Mouse (Mus musculus) lung, postnatal 0 days (tissue): ENCODE data around the gene Olfr763. TPM values are rescaled to one million over a fixed set of nuclear protein-coding genes. Genes with fewer than 3 reads are reported as not detected.

Experiments
- ATAC-seq: fragments of 200-750 bp; cut with Nextera tagmentation; 2 replicates; pipeline ENCODE4 v1.8.0; 2017; ENCODE audit warnings: moderate library complexity
- DNase-seq: peaks from one replicate; pipeline ENCODE4 v3.0.0-alpha.2; 2016; ENCODE audit warnings: low spot score
- H3K27ac ChIP-seq: fragments of 300-500 bp; sonication (generic); 2 replicates; pipeline ENCODE4 v1.5.1; 2014; ENCODE audit warnings: antibody characterized with exemption, mild to moderate bottlenecking, low read length, mixed read lengths
- H3K27me3 ChIP-seq: fragments of 300-500 bp; sonication (generic); replicated peaks from 2 replicates; pipeline ENCODE4 v1.6.1; 2014; ENCODE audit warnings: low read length, mixed read lengths; ENCODE audit not compliant: insufficient read depth
- H3K36me3 ChIP-seq: fragments of 300-500 bp; sonication (generic); 2 replicates; pipeline ENCODE4 v1.6.1; 2014; ENCODE audit warnings: low read length, mixed read lengths; ENCODE audit not compliant: insufficient read depth
- H3K4me1 ChIP-seq: fragments of 300-500 bp; sonication (generic); 2 replicates; pipeline ENCODE4 v1.6.1; 2014; ENCODE audit warnings: antibody characterized with exemption, low read depth, low read length, mixed read lengths; ENCODE audit not compliant: insufficient read depth
- H3K4me2 ChIP-seq: fragments of 300-500 bp; sonication (generic); replicated peaks from 2 replicates; pipeline ENCODE4 v1.6.1; 2014; ENCODE audit warnings: low read depth, mild to moderate bottlenecking, low read length, moderate library complexity, mixed read lengths
- H3K4me3 ChIP-seq: fragments of 300-500 bp; sonication (generic); 2 replicates; pipeline ENCODE4 v1.5.1; 2014; ENCODE audit warnings: low read depth, low read length
- H3K9ac ChIP-seq: fragments of 300-500 bp; sonication (generic); replicated peaks from 2 replicates; pipeline ENCODE4 v1.6.1; 2014; ENCODE audit warnings: low read depth, mild to moderate bottlenecking
- H3K9me3 ChIP-seq: fragments of 300-500 bp; sonication (generic); 2 replicates; pipeline ENCODE4 v1.6.1; 2016; ENCODE audit warnings: low read length, mixed read lengths
- CTCF ChIP-seq: IDR thresholded peaks from 2 replicates; pipeline ENCODE4 v1.5.1; 2016; ENCODE audit warnings: antibody characterized with exemption, mild to moderate bottlenecking
- EP300 ChIP-seq: IDR thresholded peaks from 2 replicates; pipeline ENCODE4 v1.6.1; 2016; ENCODE audit warnings: antibody characterized with exemption, mild to moderate bottlenecking, control low read depth
- WGBS: fragments of 180-500 bp; shearing (Covaris S2); extraction: QIAGEN DNeasy Blood & Tissue Kit; methylation state at CpG from one replicate; pipeline ENCODE4 v1.1.7; 2014; 5-methylcytosine and 5-hydroxymethylcytosine counted together
- polyA plus RNA-seq: library from polyadenylated mRNA; unstranded; fragments of >200 nt; fragmentation: Nextera tagmentation; extraction: Ambion mirVana; gene quantifications from 2 replicates; pipeline ENCODE4 v1.2.1, GENCODE M21; 2015

Olfr763 gene
- polyA plus RNA-seq, result not detected in 2 replicates

GRCm38 (mm10) chr10:129010288-129010841 is at the start of gene Olfr763:
TSS of gene Olfr763 (plus strand) at chr10:129010791.
- no peak for TF ChIP-seq EP300
- TF ChIP-seq CTCF, result no peak

DNA sequence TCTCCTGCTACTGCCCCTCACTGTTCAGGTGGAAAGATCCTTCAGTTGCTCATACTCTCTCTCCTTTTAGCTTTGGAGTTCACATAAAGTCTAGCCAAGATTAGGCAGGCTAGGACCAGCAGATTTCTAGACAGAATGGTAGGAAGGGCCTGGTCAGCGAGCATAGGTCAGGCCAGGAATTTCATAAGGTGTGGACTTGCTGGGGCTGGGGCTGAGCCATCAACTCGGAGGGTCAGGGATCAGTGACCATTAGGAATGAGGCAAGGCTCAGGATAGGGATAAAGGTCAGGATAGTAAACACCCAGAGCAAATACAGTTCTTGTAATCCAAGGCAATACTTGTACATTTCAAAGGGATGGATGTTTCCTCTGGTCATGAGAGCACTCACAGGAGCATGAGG is 45.6 kb upstream of the Olfr763 start:
- H3K4me2 ChIP-seq, result no peak overlapping the region
- DNase-seq, result no peak
- no peaks in the 10 kb centered on the region for H3K4me1 ChIP-seq
- H3K27ac ChIP-seq, result no peak overlapping the region
- no peak overlapping the region for H3K4me3 ChIP-seq
- H3K36me3 ChIP-seq, result no peaks in the 10 kb centered on the region
- H3K27me3 ChIP-seq, result no peaks in the 10 kb centered on the region
- ATAC-seq, result no peak
- 61% methylated on average over 2 of the region's 2 CpGs for WGBS
- TF ChIP-seq CTCF (no peak), EP300 (no peak)
- H3K9me3 ChIP-seq, result no peaks in the 10 kb centered on the region
- H3K9ac ChIP-seq, result no peak overlapping the region

More at GRCm38 (mm10) chr10:129010288-129010841, at the start of gene Olfr763:
- WGBS, result 59% methylated on average over 2 of the region's 2 CpGs
- H3K9me3 ChIP-seq, result no peaks in the 10 kb centered on the region
- ATAC-seq, result no peak
- no peak within 1 kb of the TSS for H3K4me3 ChIP-seq
- no peak within 1 kb of the TSS for H3K4me2 ChIP-seq
- no peaks in the 10 kb centered on the region for H3K4me1 ChIP-seq
- no peak within 1 kb of the TSS for H3K9ac ChIP-seq
- no peaks in the 10 kb centered on the region for H3K27me3 ChIP-seq
- H3K36me3 ChIP-seq, result no peaks in the 10 kb centered on the region
- DNase-seq, result no peak
- H3K27ac ChIP-seq, result no peak within 1 kb of the TSS

- Histone ChIP-seq H3K36me3 (no peaks in the 10 kb centered on the region), H3K4me2 (no peak overlapping the region), H3K4me1 (no peaks in the 10 kb centered on the region), H3K27ac (no peak overlapping the region), H3K9me3 (no peaks in the 10 kb centered on the region), H3K4me3 (no peak overlapping the region), H3K27me3 (no peaks in the 10 kb centered on the region), H3K9ac (no peak overlapping the region)
- TF ChIP-seq EP300, result no peak
- no peak for TF ChIP-seq CTCF
- DNase-seq, result peak; percentile 85
- WGBS, result 53% methylated on average over 6 of the region's 6 CpGs
- ATAC-seq, result peak; percentile 47
These were observed 44.7 kb upstream of the Olfr763 start for GRCm38 (mm10) chr10:128965871-128966270.

DNA sequence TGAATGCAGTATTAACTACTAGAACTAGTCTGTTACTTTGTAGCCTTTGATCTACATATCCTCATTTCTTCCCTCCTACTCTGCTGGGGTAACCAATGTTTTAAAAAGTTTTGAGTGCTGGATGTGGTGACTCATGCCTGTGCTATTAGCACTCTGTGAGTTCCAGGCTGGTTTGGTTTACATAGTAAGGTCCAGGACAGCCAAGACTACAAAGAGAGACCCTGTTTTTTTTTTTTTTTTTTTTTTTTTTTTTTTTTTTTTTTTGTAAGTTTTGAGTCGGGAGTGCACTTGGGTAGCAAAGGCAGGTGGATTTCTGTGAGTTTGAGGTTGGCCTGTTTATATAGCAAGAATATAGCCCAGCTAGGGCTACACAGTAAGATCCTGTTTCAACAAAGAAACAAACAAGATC is 42.2 kb upstream of the Olfr763 start:
- 12% methylated on average over 1 of the region's 1 CpGs for WGBS

DNA sequence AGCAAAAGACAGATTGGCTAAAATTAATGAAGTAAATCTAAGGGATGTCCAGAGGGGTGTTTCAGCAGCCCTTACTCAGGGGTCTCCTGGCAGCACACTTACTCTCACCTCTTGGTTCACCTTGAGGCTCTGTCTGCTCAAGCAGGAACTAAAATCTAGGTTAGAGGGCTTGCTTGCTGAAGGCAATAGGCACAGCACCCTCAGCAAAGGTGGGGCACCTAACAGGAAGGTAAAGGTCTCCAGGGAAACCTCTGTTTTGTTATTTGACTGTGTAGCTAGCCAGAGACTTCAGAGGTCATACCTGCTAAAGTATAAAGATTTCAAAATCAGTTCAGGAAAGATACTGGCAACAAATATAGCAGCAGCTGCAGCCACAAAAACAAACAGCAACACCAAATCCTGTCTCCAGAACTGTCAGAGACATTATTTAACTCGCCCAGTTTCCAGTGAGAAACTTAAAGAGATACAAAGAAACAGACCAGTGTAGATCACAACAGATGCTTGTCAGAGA is 39.8 kb upstream of the Olfr763 start:
- ATAC-seq (no peak), DNase-seq (peak; percentile 44)
- H3K36me3 ChIP-seq, result no peaks in the 10 kb centered on the region
- H3K4me3 ChIP-seq, result no peak overlapping the region
- H3K4me1 ChIP-seq, result no peaks in the 10 kb centered on the region
- no peak for TF ChIP-seq CTCF
- TF ChIP-seq EP300, result no peak
- WGBS, result 32% methylated on average over 1 of the region's 1 CpGs
- no peak overlapping the region for H3K27ac ChIP-seq
- H3K27me3 ChIP-seq, result no peaks in the 10 kb centered on the region
- no peaks in the 10 kb centered on the region for H3K9me3 ChIP-seq
- no peak overlapping the region for H3K4me2 ChIP-seq
- H3K9ac ChIP-seq, result no peak overlapping the region

More for the DNA sequence above, 42.2 kb upstream of the Olfr763 start:
- ATAC-seq, result peak; percentile 95
- Histone ChIP-seq H3K4me1 (no peaks in the 10 kb centered on the region), H3K27me3 (no peaks in the 10 kb centered on the region), H3K9me3 (no peaks in the 10 kb centered on the region), H3K4me3 (no peak overlapping the region), H3K36me3 (no peaks in the 10 kb centered on the region), H3K27ac (no peak overlapping the region), H3K9ac (no peak overlapping the region), H3K4me2 (no peak overlapping the region)
- DNase-seq, result peak; percentile 88
- TF ChIP-seq EP300, result peak; percentile 23; the same call in 1 of the 2 replicates
- TF ChIP-seq CTCF, result no peak

- ATAC-seq (no peak), DNase-seq (no peak)
- Histone ChIP-seq H3K27me3 (no peaks in the 10 kb centered on the region), H3K36me3 (no peaks in the 10 kb centered on the region), H3K4me3 (no peak overlapping the region), H3K4me2 (no peak overlapping the region), H3K27ac (no peak overlapping the region), H3K4me1 (no peaks in the 10 kb centered on the region), H3K9me3 (no peaks in the 10 kb centered on the region), H3K9ac (no peak overlapping the region)
- 59% methylated on average over 4 of the region's 4 CpGs for WGBS
- TF ChIP-seq CTCF, result no peak
- no peak for TF ChIP-seq EP300
These were observed 37.8 kb upstream of the Olfr763 start for GRCm38 (mm10) chr10:128972841-128973240.

GRCm38 (mm10) chr10:128976395-128976794 is 34.2 kb upstream of the Olfr763 start:
- Histone ChIP-seq H3K4me3 (no peak overlapping the region), H3K9me3 (no peaks in the 10 kb centered on the region), H3K9ac (no peak overlapping the region), H3K27ac (no peak overlapping the region), H3K36me3 (no peaks in the 10 kb centered on the region), H3K4me1 (no peaks in the 10 kb centered on the region), H3K27me3 (no peaks in the 10 kb centered on the region), H3K4me2 (no peak overlapping the region)
- ATAC-seq (no peak), DNase-seq (no peak)
- TF ChIP-seq CTCF, result no peak
- TF ChIP-seq EP300, result no peak
- 61% methylated on average over 3 of the region's 3 CpGs for WGBS
